Comparison of ENCODE assay signal across 12 mouse cellular contexts in genomic region chr17:84596015-84596441, GRCm38 (mm10). TPM values are rescaled to one million over a fixed set of nuclear protein-coding genes. Genes with fewer than 3 reads are reported as not detected.
DNase-seq lines count a peak whose midpoint lies in the region; ATAC-seq and TF ChIP-seq lines count a peak whose summit lies in the region.
"Had no signal": no experiment of that assay in that cellular context is flagged by ENCODE, and none has a peak within 500 bp of the region (broad histone marks: within the 10 kb centered on the region; RNA-seq: fewer than 3 reads in every experiment).

No protein-coding gene starts in this region.

- H3K36me3 ChIP-seq in embryonic facial prominence, embryonic 14.5 days (ENCODE audit: control insufficient read depth, insufficient read depth, low read length) = peaks cover 36% of the 10 kb centered on the region
- H3K36me3 ChIP-seq in hindbrain, embryonic 15.5 days = no peaks in the 10 kb centered on the region
- H3K36me3 ChIP-seq in neural tube, embryonic 14.5 days (ENCODE audit: control insufficient read depth, insufficient read depth, low read length) = no peaks in the 10 kb centered on the region

- no peaks in the 10 kb centered on the region for H3K27me3 ChIP-seq in embryonic facial prominence, embryonic 14.5 days (replicated peaks; ENCODE audit: control insufficient read depth, insufficient read depth, low read length)
- no peaks in the 10 kb centered on the region for H3K27me3 ChIP-seq in hindbrain, embryonic 15.5 days
- no peaks in the 10 kb centered on the region for H3K27me3 ChIP-seq in neural tube, embryonic 14.5 days (ENCODE audit: control insufficient read depth, insufficient read depth, low read length)
- H3K27me3 ChIP-seq: CH12.LX had no signal

- H3K27ac ChIP-seq in left cerebral cortex, adult 2 months = no peak overlapping the region
- H3K27ac ChIP-seq in embryonic facial prominence, embryonic 14.5 days (replicated peaks; ENCODE audit: low read depth, low read length) = peak overlapping the region; percentile 46; the same call in 1 of the 2 replicates
- peak overlapping the region; percentile 18 for H3K27ac ChIP-seq in hindbrain, embryonic 15.5 days (replicated peaks)
- no peak overlapping the region for H3K27ac ChIP-seq in neural tube, embryonic 14.5 days (ENCODE audit: low read depth, low read length)
- H3K27ac ChIP-seq: liver, embryonic 14.5 days had no signal

- intact Hi-C loops in left cerebral cortex, adult 2 months (cut with DNase I) = no loop called here
- intact Hi-C loops in heart, postnatal 25 days (cut with DNase I) = no loop called here

- ATAC-seq in embryonic facial prominence, embryonic 14.5 days (ENCODE audit: low read depth) = 0 out of 2 replicates have a peak, but pooled peaks have one; percentile 44
- ATAC-seq in hindbrain, embryonic 15.5 days (ENCODE audit: low FRiP score, low read depth) = no peak
- ATAC-seq in neural tube, embryonic 14.5 days (ENCODE audit: low read depth) = no peak
- ATAC-seq: intestine, postnatal 0 days had no signal

- H3K4me1 ChIP-seq in embryonic facial prominence, embryonic 14.5 days (ENCODE audit: control insufficient read depth, insufficient read depth, low read length) = peaks cover 11% of the 10 kb centered on the region; the same call in 1 of the 2 replicates
- H3K4me1 ChIP-seq in hindbrain, embryonic 15.5 days (replicated peaks) = peaks cover 12% of the 10 kb centered on the region
- H3K4me1 ChIP-seq in neural tube, embryonic 14.5 days (ENCODE audit: control insufficient read depth, insufficient read depth, low read length) = no peaks in the 10 kb centered on the region

- no peak overlapping the region for H3K9ac ChIP-seq in embryonic facial prominence, embryonic 14.5 days (ENCODE audit: low read depth, low read length)
- no peak overlapping the region for H3K9ac ChIP-seq in hindbrain, embryonic 15.5 days
- no peak overlapping the region for H3K9ac ChIP-seq in neural tube, embryonic 14.5 days (replicated peaks; ENCODE audit: low read depth, low read length)
- H3K9ac ChIP-seq: liver, embryonic 14.5 days had no signal

- H3K9me3 ChIP-seq in embryonic facial prominence, embryonic 14.5 days (ENCODE audit: control insufficient read depth, low read length) = 0 out of 2 replicates have a peak, but pooled peaks cover 4% of the 10 kb centered on the region
- H3K9me3 ChIP-seq in hindbrain, embryonic 15.5 days = no peaks in the 10 kb centered on the region
- H3K9me3 ChIP-seq in neural tube, embryonic 14.5 days (ENCODE audit: control insufficient read depth, low read length) = no peaks in the 10 kb centered on the region

- whole genome bisulfite sequencing in embryonic facial prominence, embryonic 14.5 days = 38% methylated on average over 10 of the region's 10 CpGs
- 39% methylated on average over 10 of the region's 10 CpGs for WGBS in hindbrain, embryonic 15.5 days
- 51% methylated on average over 10 of the region's 10 CpGs for WGBS in neural tube, embryonic 14.5 days

- H3K4me2 ChIP-seq in embryonic facial prominence, embryonic 14.5 days (ENCODE audit: low read depth, low read length) = peak overlapping the region; percentile 23
- H3K4me2 ChIP-seq in hindbrain, embryonic 15.5 days = peak overlapping the region; percentile 45
- H3K4me2 ChIP-seq in neural tube, embryonic 14.5 days (ENCODE audit: low read depth, low read length) = peak overlapping the region; percentile 3; the same call in 1 of the 2 replicates

- no peak for DNase-seq in left cerebral cortex, adult 2 months (ENCODE audit: extremely low spot score in 1 of 2, low spot score in 2 of 2)
- DNase-seq in left cerebral cortex, adult 9 months (ENCODE audit: low spot score in 2 of 2) = no peak
- DNase-seq in embryonic facial prominence, embryonic 14.5 days (ENCODE audit: low spot score) = peak; percentile 37
- DNase-seq in T-cell, adult 2 months (ENCODE audit: low spot score) = no peak
- no peak for DNase-seq in heart, postnatal 25 days (ENCODE audit: low spot score)
- DNase-seq: layer of hippocampus, postnatal 36 days; retina, postnatal 1 day had no signal

- 0 out of 2 replicates have a peak overlapping the region, but pooled peaks have one; percentile 9 for H3K4me3 ChIP-seq in left cerebral cortex, adult 2 months
- no peak overlapping the region for H3K4me3 ChIP-seq in embryonic facial prominence, embryonic 14.5 days (ENCODE audit: low read depth, low read length)
- H3K4me3 ChIP-seq in hindbrain, embryonic 15.5 days = peak overlapping the region; percentile 16
- no peak overlapping the region for H3K4me3 ChIP-seq in neural tube, embryonic 14.5 days (ENCODE audit: low read depth, low read length)

- no peak for TF ChIP-seq CTCF in left cerebral cortex, adult 2 months (IDR thresholded peaks at IDR 0.05)

RNA-seq across cellular contexts. Expression of gene Dync2li1, which starts 30.3 kb away (rescaled TPM):
- total RNA-seq in left cerebral cortex, adult 2 months (2021) = 10 to 100 TPM; 19.4 to 23.5 TPM
- polyA plus RNA-seq in embryonic facial prominence, embryonic 14.5 days (2014; fragmentation: Nextera tagmentation; extraction: Ambion mirVana) = 28.3 and 32.7 TPM in 2 replicates
- 33.9 and 36.7 TPM in 2 replicates for polyA plus RNA-seq in hindbrain, embryonic 15.5 days (2015; fragmentation: Nextera tagmentation; extraction: Ambion mirVana)
- 32.1 TPM in 2 replicates for polyA plus RNA-seq in neural tube, embryonic 14.5 days (2014; fragmentation: Nextera tagmentation; extraction: Ambion mirVana)
- 1 to 10 TPM; 2.8 to 3.0 TPM for total RNA-seq in heart, postnatal 25 days (2021)

Comparison
In these comparisons a context has a peak if more than half of its experiments do, and no peak if none do; other contexts are left out.
1. H3K27ac ChIP-seq: peak in embryonic facial prominence, embryonic 14.5 days (single experiment) and hindbrain, embryonic 15.5 days (single experiment); none in left cerebral cortex, adult 2 months (single experiment) and neural tube, embryonic 14.5 days (single experiment).
2. H3K4me3 ChIP-seq: peak in left cerebral cortex, adult 2 months (single experiment) and hindbrain, embryonic 15.5 days (single experiment); none in embryonic facial prominence, embryonic 14.5 days (single experiment) and neural tube, embryonic 14.5 days (single experiment).
3. Peak in every context shown above with its lines, with median percentiles within 50 percentile points of each other: H3K4me2 ChIP-seq.